Mouse (Mus musculus): Measurements from ENCODE around the gene Atg16l1. TPM values are rescaled to one million over a fixed set of nuclear protein-coding genes. Genes with fewer than 3 reads are reported as not detected.

The Atg16l1 gene
- polyA plus RNA-seq, 1 experiment from 2014 or later = 29.7 TPM

- no peaks in the 10 kb centered on the region for H3K9me3 ChIP-seq (ENCODE audit: low read length)
- H3K4me2 ChIP-seq (replicated peaks; ENCODE audit: low read depth, low read length) = no peak overlapping the region
- no peak overlapping the region for H3K4me3 ChIP-seq (ENCODE audit: low read length)
- WGBS = 29% methylated on average over 11 of the region's 11 CpGs
- H3K9ac ChIP-seq (replicated peaks; ENCODE audit: low read length) = no peak overlapping the region
- peaks cover 5% of the 10 kb centered on the region; the same call in 1 of the 2 replicates for H3K4me1 ChIP-seq (ENCODE audit: insufficient read depth, low read length)
- ATAC-seq (ENCODE audit: low FRiP score, low TSS enrichment) = peak; percentile 69; the same call in 1 of the 2 replicates
- no peak overlapping the region for H3K27ac ChIP-seq (ENCODE audit: low read length)
- no peaks in the 10 kb centered on the region for H3K27me3 ChIP-seq (ENCODE audit: insufficient read depth, low read length)
- H3K36me3 ChIP-seq (ENCODE audit: insufficient read depth, low read length) = no peaks in the 10 kb centered on the region
These were observed 84.9 kb downstream of the Atg16l1 start for GRCm38 (mm10) chr1:87840411-87841208.

Other genes with a start within 250 kb of the Atg16l1 start
- gene Neu2, start 246.0 kb upstream of the Atg16l1 start, polyA plus RNA-seq (2015; fragmentation: Nextera tagmentation; extraction: Ambion mirVana) = 0.84 and 1.2 TPM in 2 replicates
- 2.0 and 2.7 TPM in 2 replicates for gene Ngef, start 182.0 kb upstream of the Atg16l1 start, polyA plus RNA-seq (2015; fragmentation: Nextera tagmentation; extraction: Ambion mirVana)
- gene Inpp5d, start 135.6 kb upstream of the Atg16l1 start, polyA plus RNA-seq (2015; fragmentation: Nextera tagmentation; extraction: Ambion mirVana) = 8.6 and 9.1 TPM in 2 replicates
- 1.3 and 2.0 TPM in 2 replicates for gene Sag, start 47.8 kb downstream of the Atg16l1 start, polyA plus RNA-seq (2015; fragmentation: Nextera tagmentation; extraction: Ambion mirVana)
- gene Dgkd, start 97.4 kb downstream of the Atg16l1 start, polyA plus RNA-seq (2015; fragmentation: Nextera tagmentation; extraction: Ambion mirVana) = 33.8 and 35.3 TPM in 2 replicates